Mouse (Mus musculus) layer of hippocampus, postnatal 10 days (tissue): ENCODE results near the gene Rftn1. TPM values are rescaled to one million over a fixed set of nuclear protein-coding genes. Genes with fewer than 3 reads are reported as not detected.

Source experiments
- DNase-seq, 2 experiments: peaks; one replicate each; pipeline ENCODE4 v3.0.0; 2021; ENCODE audit warnings: low spot score in 2 of 2
- total RNA-seq, 2 experiments: library from RNA; stranded (reverse); gene quantifications; 2 replicates each; pipeline ENCODE4 v1.2.3; 2021

Rftn1 gene
- total RNA-seq, 2 experiments from 2014 or later: 22.1 to 23.2 TPM

GRCm38 (mm10) chr17:50094077-50094476 lies 96.4 kb downstream of the Rftn1 start:
- DNase-seq: no peak

- no peak for DNase-seq
These were observed 97.1 kb downstream of the Rftn1 start for GRCm38 (mm10) chr17:50093356-50093755.

GRCm38 (mm10) chr17:50092848-50093247 lies 97.6 kb downstream of the Rftn1 start:
- no peak for DNase-seq

GRCm38 (mm10) chr17:50091829-50092228 lies 98.6 kb downstream of the Rftn1 start:
- DNase-seq: no peak

GRCm38 (mm10) chr17:50089725-50090124 lies 100.7 kb downstream of the Rftn1 start:
- no peak for DNase-seq

GRCm38 (mm10) chr17:50088054-50088453 lies 102.4 kb downstream of the Rftn1 start:
- no peak for DNase-seq

- no peak for DNase-seq
These were observed 103.6 kb downstream of the Rftn1 start for GRCm38 (mm10) chr17:50086887-50087286.

GRCm38 (mm10) chr17:50084721-50085120 lies 105.8 kb downstream of the Rftn1 start:
- no peak for DNase-seq

GRCm38 (mm10) chr17:50083937-50084336 lies 106.5 kb downstream of the Rftn1 start:
- no peak for DNase-seq

- no peak for DNase-seq
These were observed 107.5 kb downstream of the Rftn1 start for GRCm38 (mm10) chr17:50082947-50083346.

GRCm38 (mm10) chr17:50081647-50082046 lies 108.8 kb downstream of the Rftn1 start:
- DNase-seq: no peak

- DNase-seq: no peak
These were observed 109.5 kb downstream of the Rftn1 start for GRCm38 (mm10) chr17:50080991-50081390.

GRCm38 (mm10) chr17:50078749-50079148 lies 111.7 kb downstream of the Rftn1 start:
- DNase-seq: no peak

- DNase-seq: no peak
These were observed 117.2 kb downstream of the Rftn1 start for GRCm38 (mm10) chr17:50072982-50073965.

- DNase-seq: no peak
These were observed 118.9 kb downstream of the Rftn1 start for GRCm38 (mm10) chr17:50071602-50071988.

GRCm38 (mm10) chr17:50070822-50071601 lies 119.5 kb downstream of the Rftn1 start:
- no peak for DNase-seq

- DNase-seq: peak in 1 of 2 experiments; percentile 28
These were observed 120.4 kb downstream of the Rftn1 start for GRCm38 (mm10) chr17:50069897-50070636.

GRCm38 (mm10) chr17:50069205-50069604 lies 121.3 kb downstream of the Rftn1 start:
- no peak for DNase-seq

GRCm38 (mm10) chr17:50068681-50069138 lies 121.8 kb downstream of the Rftn1 start:
- DNase-seq: no peak

GRCm38 (mm10) chr17:50067774-50068680 lies 122.4 kb downstream of the Rftn1 start:
- DNase-seq: no peak
